Mouse (Mus musculus) heart, adult 18-20 months (tissue): ENCODE measurements at regions not wholly inside any gene's neighbourhood (a gene's known extent, or its start where the extent isn't known, plus 50 kb on each side); places are given as distances from the start of the nearest gene placed in this dataset.

ENCODE experiments used
- DNase-seq, 2 experiments: peaks; one replicate each; pipeline ENCODE4 v3.0.0; 2021 to 2022; ENCODE audit warnings: mixed read lengths in 1 of 2

DNA sequence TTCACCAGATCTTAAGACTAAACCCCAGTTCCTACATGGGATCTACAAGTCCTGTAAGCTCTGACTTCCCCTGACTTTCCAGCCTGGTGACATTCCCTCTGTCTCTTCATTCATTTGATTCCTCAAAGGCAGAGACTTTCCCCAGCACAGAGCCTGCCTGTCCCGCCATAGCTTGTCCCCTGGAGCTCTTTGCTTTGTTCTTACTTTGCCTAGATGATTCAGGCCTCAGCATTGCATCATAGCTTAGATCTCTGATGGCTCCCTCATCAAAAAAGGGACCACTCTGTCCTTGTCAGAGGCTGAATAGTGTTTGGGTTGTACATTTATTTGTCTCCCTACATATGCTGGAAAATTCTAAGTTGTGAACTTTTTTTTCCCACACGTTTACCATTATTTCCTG is 57.6 kb upstream of the Exoc6 start:
- no peak for DNase-seq

DNA sequence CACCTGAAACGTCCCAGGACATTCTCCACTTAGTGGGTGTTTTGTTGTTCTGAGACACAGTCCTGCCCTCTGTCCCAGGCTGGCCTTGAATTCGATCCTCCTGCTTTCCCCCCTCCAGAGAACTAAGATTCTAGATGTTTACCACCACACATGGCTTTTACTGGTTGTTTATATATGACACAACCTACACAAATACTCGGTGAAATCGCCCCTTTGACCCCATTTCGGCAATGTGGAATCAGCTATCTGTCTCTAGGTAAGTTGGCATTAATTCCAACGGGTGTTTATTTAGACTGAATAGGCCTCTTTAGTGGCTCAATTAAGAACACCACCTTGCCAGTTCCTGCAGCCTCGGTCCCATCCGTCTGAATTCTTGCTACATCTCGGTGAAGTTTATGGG is 56.8 kb upstream of the Exoc6 start:
- DNase-seq = no peak

DNA sequence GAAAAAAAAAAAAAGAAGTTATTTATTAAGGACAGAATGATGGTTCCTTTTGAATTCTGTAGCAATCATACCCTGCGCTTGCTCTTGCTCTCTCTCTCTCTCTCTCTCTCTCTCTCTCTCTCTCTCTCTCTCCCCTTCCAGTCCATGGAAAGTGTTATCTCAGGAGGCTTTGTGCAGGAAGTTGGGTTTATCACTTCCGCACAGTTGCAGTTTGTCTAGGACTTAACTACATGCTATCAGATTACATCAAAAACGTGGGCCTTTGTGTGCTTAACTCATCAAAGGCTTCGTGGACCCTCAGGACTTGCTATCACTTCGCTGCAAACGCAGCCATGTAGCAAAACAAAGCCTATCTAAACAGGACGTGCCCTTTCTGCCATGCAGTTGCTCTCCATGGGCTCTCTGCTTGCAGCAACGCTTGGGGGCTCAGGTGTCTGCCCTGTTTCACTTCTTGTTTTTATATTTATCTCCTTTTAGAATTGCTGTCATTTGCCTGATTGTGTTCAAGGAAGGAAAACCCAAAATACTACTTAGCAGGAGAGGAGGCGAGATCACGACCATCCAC is 56.2 kb upstream of the Exoc6 start:
- DNase-seq = peak; percentile 6 to 18

DNA sequence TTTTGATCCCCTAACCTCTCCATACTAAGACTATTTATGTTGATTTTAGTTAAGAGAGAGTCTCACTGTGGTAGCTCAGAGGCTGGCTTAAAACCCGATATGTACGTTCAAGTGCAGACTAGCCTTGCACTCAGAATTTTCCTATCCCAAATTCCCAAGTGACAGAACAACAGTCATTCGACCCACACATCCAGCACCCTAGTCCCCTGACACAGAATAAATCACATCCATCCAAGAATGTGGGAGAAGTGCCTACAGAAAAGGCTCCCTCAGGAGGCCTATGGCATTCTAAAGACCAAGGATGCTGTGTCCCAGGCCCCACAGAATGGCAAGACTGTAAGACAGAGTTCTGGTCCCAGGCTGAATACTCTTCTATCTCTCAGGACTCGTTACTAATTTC is 55.4 kb upstream of the Exoc6 start:
- no peak for DNase-seq

DNA sequence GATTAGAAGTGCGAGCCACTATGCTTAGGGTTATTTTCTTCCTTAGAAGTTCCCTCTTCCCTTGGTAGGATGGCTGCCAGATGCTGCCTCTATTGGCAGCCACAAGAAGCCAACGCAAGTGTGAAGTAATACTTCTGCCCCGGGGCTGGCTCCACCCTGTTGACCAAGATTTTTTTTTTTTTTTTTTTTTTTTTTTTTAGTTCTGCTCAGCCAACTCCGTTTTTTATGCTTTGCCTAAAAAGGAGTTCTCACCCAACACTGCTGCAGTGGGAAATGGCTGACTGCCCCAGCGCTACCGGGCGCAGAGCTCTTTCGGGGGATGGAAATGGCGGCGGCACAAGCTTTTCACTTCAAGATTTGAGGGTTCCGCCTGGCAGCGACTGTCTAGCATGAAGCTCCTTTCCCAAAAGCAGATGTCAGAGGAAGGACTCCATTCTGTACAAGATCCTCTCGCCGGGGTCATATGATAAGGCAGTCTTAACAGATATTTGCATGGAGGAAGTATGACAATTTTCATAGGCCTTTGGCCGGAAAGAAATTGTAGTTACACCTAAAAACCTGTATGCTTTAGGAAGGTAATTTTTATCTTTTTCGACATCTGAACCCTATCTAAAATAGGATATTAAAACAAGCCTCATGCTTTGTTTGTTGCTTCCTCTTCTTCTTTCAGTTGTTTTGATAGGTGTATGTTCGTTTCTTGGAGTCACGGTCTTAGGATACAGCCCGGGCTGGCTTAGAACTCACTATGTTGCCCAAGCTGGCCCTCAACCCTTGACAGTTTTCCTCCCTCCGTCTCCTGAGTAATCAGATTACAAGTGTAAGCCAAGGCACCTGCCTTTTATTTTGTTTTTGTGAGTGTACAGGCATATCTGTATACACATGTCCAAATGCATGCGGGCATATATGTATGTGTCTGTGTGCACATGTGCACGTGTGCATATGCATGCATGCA is 54.6 kb upstream of the Exoc6 start:
- DNase-seq = peak; percentile 33 to 55

DNA sequence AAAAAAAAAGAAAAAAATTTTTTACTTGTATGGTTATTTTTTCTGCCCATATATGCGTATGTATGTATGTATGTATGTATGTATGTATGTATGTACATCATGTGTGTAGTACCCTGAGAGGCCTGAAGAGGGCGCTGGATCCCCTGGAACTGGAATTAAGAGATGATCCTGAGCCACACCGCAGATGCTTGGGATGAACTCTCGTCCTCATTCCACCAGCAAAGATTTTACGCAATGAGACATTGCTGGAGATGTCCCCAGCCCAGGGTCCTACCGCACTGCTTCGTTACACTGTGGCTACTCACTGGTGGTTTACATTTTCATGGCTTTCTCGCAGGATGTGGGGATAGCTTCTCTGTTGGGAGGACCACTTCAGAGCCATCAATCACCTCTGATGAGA is 53.5 kb upstream of the Exoc6 start:
- no peak for DNase-seq

DNA sequence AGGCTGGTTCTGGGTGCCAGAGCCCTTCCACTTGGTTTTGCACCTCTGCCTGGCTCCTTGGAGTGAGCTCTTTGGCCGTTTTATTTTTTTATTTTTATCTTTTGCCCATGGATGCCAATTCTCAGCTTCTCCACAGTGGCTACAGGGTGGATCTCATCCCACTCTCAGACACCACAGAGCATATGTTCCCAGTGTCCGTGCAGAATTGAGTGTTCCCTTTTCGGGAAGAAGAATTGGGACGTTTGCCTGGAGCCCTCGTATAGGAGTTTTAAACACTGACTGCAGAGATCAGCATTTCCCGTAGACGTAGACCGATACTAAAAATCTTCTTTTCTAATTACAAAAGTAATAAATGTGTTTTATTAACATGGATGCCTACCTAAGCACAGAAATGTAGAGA is 53.1 kb upstream of the Exoc6 start:
- no peak for DNase-seq

DNA sequence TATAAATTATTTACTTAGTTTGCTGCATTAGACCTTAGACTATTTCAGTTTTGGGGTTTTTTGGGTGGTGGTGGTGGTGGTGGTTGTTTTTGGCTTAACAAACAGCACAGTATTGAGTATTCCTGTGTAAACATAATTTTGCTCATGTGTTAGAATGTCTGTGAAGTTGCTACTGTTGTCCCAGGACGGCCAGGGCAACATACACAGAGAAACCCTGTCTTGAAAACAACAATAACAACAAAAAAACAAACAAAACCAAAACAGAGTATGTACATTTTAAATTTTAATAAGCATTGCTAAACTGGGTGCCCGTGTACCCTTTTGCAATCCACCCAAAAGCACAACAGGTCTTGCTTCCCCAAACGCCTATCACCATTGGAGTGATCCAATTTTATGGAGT is 51.8 kb upstream of the Exoc6 start:
- no peak for DNase-seq
